Mouse (Mus musculus) left cerebral cortex, postnatal 25 days (tissue): ENCODE results near the gene Cfap61. TPM values are rescaled to one million over a fixed set of nuclear protein-coding genes. Genes with fewer than 3 reads are reported as not detected.

Source experiments
- DNase-seq, 2 experiments: peaks; one replicate each; pipeline ENCODE4 v3.0.0; 2022; ENCODE audit warnings: low spot score in 2 of 2, mixed read lengths in 1 of 2
- intact Hi-C: fragments of 180-260 bp; cut with DNase I; formaldehyde crosslinking; loops from one replicate; pipeline ENCODE4 v1.15.1; 2025
- total RNA-seq, 2 experiments: library from RNA; stranded (reverse); gene quantifications; 2 replicates each; pipeline ENCODE4 v1.2.3; 2021

Cfap61 gene
- total RNA-seq, 2 experiments from 2014 or later = 3.2 to 4.1 TPM

DNA sequence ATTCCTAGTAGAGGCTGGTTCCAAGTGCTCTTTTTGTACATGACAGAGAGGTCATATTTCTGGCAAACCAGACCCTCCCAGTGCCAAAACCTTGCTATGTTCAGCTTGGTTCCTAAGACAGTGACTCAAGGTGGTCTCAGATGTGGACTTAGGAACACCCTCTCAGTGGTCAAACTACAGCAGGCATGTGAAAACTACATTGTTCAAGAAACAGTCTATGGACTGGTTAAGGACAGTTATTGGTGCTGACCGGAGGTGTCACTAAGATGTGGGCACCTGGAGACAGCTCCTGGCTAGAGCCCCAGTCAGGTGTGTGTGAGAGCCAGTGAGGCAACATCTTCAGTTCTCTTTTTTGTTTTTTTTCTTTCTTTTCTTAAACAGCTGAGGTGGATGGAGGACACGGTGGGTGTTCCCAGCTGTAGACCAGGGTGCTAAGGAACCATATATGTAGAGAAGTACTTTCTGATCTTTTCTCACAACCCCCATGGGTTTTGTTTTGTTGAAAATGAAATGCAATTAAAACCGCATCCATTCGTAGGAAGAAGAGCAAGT lies 304.7 kb downstream of the Cfap61 start:
- intact Hi-C loops = no loop called here
- DNase-seq = no peak

DNA sequence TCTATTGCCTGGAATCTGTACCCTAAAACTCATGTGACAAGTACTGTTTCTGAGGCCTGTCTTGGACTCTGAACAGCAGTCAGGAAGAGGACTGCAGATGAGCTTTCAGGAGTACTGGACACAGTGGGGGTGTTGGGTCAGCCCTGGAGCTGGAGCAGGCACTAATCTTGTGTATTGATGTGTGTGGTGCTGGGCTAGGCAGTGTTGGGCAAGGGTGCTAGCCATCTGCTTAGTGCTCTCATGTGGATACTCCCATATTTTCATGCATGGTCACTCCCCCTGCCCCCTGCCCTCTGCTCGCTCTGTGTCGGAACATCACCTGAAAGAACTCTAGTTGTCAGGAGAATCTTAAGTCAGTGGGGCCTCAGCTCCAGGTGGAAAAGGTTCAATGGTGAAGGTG lies 309.5 kb downstream of the Cfap61 start:
- no peak for DNase-seq
- intact Hi-C loops = no loop called here

DNA sequence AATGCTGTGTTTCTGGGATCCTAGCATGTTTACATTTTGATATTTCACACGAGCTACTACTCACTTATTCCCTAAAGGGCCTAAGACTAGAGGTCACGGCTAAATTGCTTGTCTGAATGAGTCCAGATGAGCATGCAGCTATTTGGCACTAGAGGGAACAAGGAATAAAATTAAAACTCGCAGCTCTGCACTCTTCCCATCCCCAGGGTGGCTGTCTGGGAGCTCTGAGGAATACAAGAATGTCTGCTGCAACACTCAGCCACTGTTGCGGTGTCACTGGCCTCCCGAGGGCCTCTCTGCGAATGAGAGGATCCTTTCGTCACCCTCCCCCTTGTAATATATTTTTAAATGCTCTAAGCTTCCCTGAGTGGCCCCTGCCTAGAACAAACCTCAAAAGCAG lies 310.8 kb downstream of the Cfap61 start:
- intact Hi-C loops = no loop called here
- DNase-seq = no peak

DNA sequence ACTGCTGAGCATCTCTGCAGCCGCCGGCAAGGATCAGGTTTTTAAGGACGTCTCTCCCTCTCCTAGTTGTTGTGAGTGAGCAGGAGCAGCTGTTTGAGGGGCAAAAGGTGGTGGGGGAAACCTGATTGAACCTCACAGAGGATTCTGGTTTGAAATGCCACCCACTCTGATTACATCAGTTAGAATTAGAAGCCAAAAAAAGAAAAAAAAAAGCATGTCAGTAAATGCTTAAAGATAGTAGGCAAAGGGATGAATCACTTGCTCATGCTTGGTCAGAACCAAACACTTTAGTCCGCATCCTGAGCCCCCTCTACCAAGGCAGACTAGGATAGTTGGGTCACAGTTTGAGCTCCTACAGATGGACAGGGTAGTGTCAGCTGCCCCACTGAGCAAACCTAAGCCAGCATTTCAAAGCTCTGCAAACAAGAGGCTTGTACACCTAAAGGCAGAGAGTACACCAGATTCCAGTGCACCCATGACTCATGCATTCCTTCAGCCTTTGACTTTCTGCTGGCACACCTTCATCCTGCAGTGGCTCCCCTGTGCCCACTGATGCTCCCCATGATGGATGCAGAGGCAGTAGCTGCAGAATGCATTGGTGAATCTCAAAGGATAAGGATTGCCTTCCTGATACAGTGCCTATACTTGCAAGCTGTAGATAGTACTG lies 312.0 kb downstream of the Cfap61 start:
- DNase-seq = peak; percentile 30 to 42
- intact Hi-C loops = no loop called here

DNA sequence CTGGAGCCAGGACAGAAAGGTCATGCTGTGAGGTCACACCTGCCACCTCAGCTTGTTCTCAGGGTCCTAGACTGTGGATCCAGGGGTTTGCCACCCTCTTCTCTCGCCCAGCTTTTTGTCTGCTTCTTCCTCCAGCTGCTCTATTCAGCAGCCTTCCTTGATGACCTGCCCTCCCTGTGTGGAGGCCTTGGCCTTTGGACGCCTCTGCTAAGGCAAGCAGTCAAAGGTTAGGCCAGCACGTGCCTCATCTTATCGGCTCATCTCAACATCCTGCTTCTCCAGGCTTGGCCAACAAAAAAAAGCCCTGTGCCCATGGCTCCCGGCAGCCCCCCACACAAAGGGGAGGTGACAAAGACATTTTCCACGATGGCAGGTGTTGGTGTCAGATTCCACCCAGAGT lies 313.0 kb downstream of the Cfap61 start:
- no peak for DNase-seq

DNA sequence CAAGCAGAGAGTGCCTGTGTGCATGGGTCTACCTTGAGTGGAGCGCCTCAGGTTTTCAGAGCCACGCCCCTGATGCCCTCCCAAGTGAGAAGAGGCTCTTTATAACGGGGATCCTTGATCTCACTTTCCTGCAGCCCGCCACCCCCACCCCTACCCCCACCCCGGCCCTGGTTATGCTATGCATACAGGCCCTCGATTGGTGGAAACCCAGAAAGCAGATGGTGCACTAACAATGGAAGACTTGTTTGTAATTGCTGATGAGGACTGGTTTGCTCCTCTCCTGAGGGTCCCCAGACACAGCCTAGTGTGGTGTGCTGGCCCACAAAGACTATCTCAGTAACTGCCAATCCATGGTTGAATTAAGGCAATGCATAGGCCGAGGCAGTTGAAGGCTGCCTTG lies 314.4 kb downstream of the Cfap61 start:
- no peak for DNase-seq
- intact Hi-C loops = no loop called here

More for the DNA sequence above, 313.0 kb downstream of the Cfap61 start:
- intact Hi-C loops = no loop called here

DNA sequence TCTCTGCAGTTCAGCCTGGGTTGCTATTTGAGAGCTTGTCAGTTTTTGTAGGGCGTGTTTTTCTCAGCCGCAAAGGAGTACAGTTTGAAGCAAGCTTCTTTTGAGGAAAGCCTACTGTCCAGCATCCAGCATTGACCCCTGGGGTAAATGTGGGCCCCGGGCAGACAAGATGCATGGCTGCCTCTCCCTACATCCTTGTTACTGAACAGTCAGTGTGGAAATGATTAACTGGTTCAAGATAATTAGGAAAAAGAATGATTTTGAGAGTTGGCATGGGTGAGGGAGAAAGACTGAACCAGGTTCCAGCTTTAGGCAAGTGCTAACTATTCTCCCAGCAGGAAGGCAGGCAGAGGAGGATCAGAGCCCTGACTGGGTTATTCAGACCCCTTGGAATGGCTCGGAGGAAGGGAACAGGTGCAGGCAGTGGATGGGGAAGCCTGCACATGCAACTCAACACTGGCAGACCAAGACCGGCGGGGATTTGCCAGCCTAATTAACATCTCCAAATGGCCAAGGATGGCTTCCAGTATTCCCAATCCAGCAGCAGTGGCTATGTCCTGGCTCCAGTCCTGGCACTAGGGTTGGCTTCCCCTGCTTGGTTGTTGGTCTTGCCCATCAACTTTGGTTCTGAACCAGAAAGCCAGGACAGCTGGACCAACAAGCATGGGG lies 315.8 kb downstream of the Cfap61 start:
- intact Hi-C loops = no loop called here

DNA sequence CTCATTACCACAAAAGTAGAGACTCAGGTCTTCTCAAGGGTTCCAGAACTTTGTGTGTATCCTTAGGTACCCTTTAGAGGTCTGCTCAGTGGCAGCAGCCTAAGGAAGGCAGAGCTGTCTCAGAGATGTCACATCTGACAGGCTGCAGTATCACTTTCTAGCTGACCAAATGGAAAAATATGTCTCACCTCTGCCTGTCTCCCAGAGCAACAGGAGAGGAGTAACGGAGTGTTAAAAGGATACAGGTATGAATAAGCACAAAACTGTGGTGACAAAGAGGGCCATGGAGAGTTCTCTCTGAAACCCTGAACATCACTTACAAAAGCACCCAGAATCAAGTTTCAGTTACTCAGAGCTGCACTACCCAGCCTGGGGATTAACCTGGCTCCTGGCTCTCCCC lies 319.8 kb downstream of the Cfap61 start:
- no peak for DNase-seq
- intact Hi-C loops = no loop called here

More for the DNA sequence above, 315.8 kb downstream of the Cfap61 start:
- DNase-seq = no peak

DNA sequence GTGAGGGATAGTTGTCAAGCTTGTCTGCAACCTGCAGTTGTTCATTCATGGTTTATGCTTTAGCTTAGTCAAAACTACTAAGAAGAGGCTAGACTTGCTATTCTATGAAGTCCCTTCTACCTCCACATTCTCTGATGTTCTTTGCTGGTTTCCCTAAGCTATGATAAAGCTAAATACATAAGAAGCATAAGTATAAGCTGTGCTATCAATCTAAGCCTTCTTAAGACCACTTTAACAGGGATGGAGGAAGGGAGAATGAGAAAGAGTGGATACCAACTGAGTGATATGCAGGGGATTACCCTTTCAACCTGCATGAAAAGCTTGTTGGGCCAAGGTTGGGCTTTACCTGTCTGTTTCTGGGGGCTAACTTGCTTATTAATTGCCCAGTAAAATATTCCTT lies 321.1 kb downstream of the Cfap61 start:
- intact Hi-C loops = no loop called here

DNA sequence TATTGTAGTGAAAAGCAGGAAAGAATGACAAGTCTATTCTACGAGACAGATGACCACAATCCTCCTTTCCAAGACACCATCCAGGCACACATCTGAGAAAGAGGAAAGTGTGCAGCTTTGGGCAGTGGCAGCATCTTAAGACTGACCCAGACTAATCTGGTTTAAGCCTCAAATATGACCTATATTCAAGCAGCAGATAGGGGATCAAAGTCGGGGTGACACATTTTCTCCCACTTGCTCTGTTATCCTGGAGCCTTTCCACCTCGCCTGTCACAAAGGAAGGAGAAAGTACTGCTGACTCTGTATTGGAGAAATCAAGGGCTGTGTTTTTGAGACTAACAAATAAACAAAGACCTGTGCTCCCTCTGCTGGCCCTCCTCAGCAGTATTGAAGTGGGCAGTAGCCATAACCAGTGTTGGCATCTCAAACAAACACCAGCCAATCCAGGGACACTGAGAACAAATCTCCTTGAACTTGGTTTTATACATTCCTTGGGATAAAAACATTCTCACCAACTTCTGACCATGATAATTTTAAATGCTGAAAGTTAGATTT lies 321.8 kb downstream of the Cfap61 start:
- intact Hi-C loops = no loop called here
- peak in 1 of 2 experiments; percentile 14 for DNase-seq

More for the DNA sequence above, 321.1 kb downstream of the Cfap61 start:
- no peak for DNase-seq

DNA sequence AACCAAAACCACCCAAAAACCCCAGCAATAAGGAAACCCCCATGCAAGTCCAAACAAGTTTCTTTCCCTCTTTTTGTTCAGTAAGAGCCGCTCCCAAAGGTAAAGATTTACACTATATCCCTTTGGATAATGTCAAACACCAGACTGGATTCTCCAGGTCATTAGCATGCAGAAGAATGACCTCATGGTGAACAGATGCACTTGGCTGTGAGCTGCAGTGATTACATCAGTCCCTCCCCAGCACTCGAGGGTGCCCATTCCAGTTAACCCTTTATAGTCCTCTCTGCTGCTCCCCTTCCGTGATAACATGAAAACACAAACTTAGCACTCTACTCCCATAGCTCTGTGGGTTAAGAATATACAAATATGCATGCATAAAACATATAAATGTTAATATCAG lies 322.5 kb downstream of the Cfap61 start:
- DNase-seq = no peak
- intact Hi-C loops = no loop called here

DNA sequence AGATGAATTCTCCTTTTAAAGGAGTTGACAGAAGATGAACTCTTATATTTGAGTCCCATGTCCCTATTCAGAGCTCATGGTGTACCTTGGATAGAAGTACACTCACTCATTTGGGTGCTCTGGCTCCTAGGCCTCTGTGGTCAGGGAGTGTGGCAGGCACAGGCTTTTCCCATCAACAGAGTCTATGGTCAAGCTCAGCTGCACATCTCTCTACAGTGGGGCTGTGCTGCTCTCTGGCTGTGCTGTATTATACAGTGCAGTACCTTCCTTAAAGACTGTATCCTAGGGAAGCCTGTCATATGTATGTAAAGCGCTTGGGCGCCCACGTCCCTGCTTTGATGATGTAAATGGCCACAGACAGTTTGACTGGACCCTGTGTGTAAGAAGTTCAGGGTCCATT lies 323.0 kb downstream of the Cfap61 start:
- DNase-seq = no peak
- intact Hi-C loops = no loop called here

DNA sequence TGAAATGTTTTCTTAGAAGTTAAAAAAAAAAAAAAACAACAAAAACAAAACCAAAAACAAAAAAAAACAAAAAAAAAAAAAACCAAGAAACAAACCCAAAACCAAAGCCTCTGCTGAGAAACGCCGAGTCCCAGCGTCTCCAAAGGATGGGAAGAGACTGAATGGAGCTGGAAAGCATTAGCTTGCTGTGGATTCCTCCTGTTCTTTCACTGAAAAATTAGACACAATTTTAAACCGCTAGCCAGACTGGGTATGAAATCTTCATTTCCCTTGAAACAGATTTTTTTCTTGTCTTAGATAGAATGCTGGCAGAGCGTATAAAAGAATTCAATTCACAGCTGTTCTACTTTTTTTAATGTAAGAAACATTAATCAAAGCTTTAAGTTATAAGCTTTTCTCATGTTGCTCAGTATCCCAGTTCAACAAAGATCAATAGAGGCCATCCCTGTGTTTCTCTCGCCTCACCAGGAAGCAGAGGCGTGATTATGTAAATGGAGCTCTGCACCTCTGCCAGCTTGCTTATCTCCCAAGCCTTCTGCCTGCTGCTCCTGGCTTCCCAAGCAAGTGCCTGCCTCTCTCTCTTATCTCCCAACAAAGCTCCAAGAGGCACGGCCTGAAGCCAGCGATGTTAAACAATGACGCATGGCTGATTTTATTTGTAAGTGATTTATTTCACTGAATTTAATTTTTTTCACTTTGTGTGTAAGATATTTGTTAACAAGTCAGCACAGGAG lies 324.3 kb downstream of the Cfap61 start:
- peak; percentile 45 to 80 for DNase-seq
- intact Hi-C loops = no loop called here

DNA sequence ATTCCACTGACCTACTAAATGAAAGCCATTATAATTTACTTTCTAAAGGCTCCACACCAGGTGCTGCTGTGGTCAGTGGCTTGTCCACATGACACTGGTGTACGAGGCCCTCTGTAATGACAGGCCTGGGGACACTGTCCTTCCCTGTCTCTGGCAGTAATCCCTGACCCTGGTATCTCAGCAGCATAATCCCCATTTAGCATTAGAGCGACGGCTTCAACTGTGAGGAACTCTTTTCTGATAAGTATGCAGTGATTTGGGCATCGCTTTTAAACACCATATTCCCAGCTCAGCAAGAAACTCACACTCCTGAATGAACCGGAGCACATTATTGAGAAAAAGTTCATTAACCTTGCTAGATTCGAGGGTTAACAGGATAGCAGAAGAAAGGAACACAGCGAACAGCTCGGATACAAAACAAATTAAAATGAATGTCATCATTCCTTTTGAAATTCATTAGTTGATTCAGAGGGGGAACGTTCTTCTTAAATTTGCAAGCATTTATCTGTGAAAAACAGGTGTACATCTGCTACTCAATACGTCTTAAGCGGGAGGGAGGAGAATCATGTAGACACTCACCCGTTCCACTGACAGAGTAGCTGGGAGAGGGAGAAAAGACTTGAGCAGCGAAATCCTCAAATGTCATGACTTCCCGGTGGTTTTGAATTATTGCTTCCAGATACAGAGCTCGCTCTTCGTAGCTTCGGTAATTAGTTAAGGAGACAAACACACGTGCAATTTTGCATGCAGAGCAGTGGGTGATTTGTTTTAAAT lies 325.4 kb downstream of the Cfap61 start:
- intact Hi-C loops = no loop called here
- no peak for DNase-seq

DNA sequence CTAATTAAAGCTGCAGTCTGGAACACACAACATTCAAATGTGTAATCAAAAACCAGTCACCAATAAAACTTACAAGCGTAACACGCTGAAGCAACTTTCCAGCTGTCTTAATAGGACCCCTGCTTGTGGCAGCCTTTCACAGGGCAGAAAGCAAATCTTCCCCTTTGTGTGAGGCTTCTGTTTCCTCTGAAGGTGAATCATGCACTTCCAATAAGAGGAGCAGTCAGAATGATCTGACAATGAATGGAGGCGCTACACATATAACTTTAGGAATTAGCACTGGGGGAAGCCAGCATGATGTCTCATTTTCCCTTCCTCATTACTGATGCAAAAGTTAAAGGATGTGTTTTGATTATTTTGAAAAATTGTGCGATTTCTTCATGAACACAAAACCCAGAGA lies 326.6 kb downstream of the Cfap61 start:
- intact Hi-C loops = no loop called here
- DNase-seq = no peak

DNA sequence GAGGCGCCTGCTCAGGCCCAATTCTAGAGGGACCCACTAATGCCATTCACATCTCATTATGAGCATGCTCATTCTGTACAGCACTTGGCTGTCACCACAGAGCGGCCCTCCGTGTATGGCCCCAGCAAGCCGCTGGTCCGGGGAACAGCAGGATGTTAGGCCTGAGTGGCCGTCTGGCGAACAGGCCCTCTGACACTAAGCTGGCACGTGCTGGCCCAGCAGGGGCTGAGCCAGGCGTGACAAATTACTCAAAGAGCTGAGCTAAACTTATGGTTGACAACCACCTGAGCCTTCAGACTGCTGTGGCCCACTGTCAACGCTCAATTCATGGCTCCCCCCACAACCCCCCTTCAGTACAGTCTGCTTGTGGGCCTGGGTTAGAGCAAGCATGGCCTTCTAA lies 327.6 kb downstream of the Cfap61 start:
- intact Hi-C loops = no loop called here
- DNase-seq = no peak

DNA sequence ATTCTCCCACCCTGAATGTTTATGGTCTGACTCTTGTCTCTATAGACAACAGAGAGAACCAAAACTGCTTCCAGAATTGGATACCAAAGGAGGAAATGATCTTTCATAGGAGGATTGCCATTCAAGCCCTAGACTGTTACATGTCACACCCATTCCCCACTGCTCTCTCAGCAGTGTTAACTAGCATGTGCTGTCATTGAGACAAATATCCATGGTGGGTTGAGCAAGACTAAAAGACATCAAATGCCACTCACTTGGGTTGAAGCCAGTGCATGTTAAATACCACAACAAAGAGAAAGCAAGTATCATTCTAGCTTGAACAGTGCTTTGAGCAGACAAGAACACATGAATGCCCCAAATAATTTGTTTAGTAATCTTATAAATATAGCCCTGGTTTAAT lies 328.4 kb downstream of the Cfap61 start:
- intact Hi-C loops = no loop called here
- DNase-seq = no peak
